Mouse (Mus musculus): ENCODE measurements around the gene Exoc2. TPM values are rescaled to one million over a fixed set of nuclear protein-coding genes. Genes with fewer than 3 reads are reported as not detected.

The Exoc2 gene
- polyA plus RNA-seq, 1 experiment from 2014 or later, result 33.2 TPM

GRCm38 (mm10) chr13:30792308-30792707, 181.6 kb downstream of the Exoc2 start:
- Histone ChIP-seq H3K27me3 (ENCODE audit: control insufficient read depth, insufficient read depth, low read length) (no peaks in the 10 kb centered on the region), H3K9ac (ENCODE audit: low read depth, low read length) (no peak overlapping the region), H3K4me3 (ENCODE audit: low read length) (no peak overlapping the region), H3K9me3 (ENCODE audit: control insufficient read depth, low read length) (no peaks in the 10 kb centered on the region; the same call in 1 of the 2 replicates), H3K4me2 (replicated peaks; ENCODE audit: low read depth, low read length) (no peak overlapping the region), H3K27ac (ENCODE audit: low read depth, low read length) (no peak overlapping the region), H3K36me3 (ENCODE audit: control insufficient read depth, insufficient read depth, low read length) (no peaks in the 10 kb centered on the region), H3K4me1 (ENCODE audit: control insufficient read depth, insufficient read depth, low read length) (no peaks in the 10 kb centered on the region)
- WGBS, result 86% methylated on average over 9 of the region's 9 CpGs
- ATAC-seq (ENCODE audit: low FRiP score, low TSS enrichment), result no peak

GRCm38 (mm10) chr13:30790016-30790415, 183.9 kb downstream of the Exoc2 start:
- Histone ChIP-seq H3K4me2 (replicated peaks; ENCODE audit: low read depth, low read length) (no peak overlapping the region), H3K4me3 (ENCODE audit: low read length) (no peak overlapping the region), H3K27ac (ENCODE audit: low read depth, low read length) (no peak overlapping the region), H3K4me1 (ENCODE audit: control insufficient read depth, insufficient read depth, low read length) (no peaks in the 10 kb centered on the region), H3K36me3 (ENCODE audit: control insufficient read depth, insufficient read depth, low read length) (no peaks in the 10 kb centered on the region), H3K27me3 (ENCODE audit: control insufficient read depth, insufficient read depth, low read length) (no peaks in the 10 kb centered on the region), H3K9me3 (ENCODE audit: control insufficient read depth, low read length) (no peaks in the 10 kb centered on the region; the same call in 1 of the 2 replicates), H3K9ac (ENCODE audit: low read depth, low read length) (no peak overlapping the region)
- 68% methylated on average over 5 of the region's 5 CpGs for WGBS
- ATAC-seq (ENCODE audit: low FRiP score, low TSS enrichment), result no peak

GRCm38 (mm10) chr13:30788421-30788820, 185.5 kb downstream of the Exoc2 start:
- no peak for ATAC-seq (ENCODE audit: low FRiP score, low TSS enrichment)
- Histone ChIP-seq H3K9me3 (ENCODE audit: control insufficient read depth, low read length) (no peaks in the 10 kb centered on the region; the same call in 1 of the 2 replicates), H3K4me1 (ENCODE audit: control insufficient read depth, insufficient read depth, low read length) (no peaks in the 10 kb centered on the region), H3K4me3 (ENCODE audit: low read length) (no peak overlapping the region), H3K4me2 (replicated peaks; ENCODE audit: low read depth, low read length) (no peak overlapping the region), H3K27ac (ENCODE audit: low read depth, low read length) (no peak overlapping the region), H3K9ac (ENCODE audit: low read depth, low read length) (no peak overlapping the region), H3K36me3 (ENCODE audit: control insufficient read depth, insufficient read depth, low read length) (no peaks in the 10 kb centered on the region), H3K27me3 (ENCODE audit: control insufficient read depth, insufficient read depth, low read length) (no peaks in the 10 kb centered on the region)
- 73% methylated on average over 3 of the region's 3 CpGs for WGBS

DNA sequence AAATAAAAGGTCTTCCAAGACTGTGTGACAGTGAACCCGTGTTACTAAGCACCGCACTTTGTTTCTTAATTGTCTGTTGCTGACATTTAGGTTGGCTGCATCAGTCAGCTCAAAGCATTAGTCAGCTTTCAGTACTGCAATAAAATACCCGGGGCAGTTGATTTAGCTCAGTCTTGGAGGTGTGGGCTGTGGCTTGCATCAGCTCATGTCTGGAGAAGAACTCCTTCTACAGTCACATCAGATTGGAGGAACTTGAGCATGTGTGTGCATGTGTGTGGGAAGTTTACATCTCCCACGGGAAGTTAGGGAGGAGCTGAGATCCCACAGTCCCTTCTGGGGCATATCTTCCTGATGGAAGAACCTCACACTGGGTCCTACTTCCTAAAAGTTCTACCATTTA, 185.9 kb downstream of the Exoc2 start:
- Histone ChIP-seq H3K27ac (ENCODE audit: low read depth, low read length) (no peak overlapping the region), H3K9me3 (ENCODE audit: control insufficient read depth, low read length) (no peaks in the 10 kb centered on the region; the same call in 1 of the 2 replicates), H3K4me3 (ENCODE audit: low read length) (no peak overlapping the region), H3K4me1 (ENCODE audit: control insufficient read depth, insufficient read depth, low read length) (no peaks in the 10 kb centered on the region), H3K9ac (ENCODE audit: low read depth, low read length) (no peak overlapping the region), H3K4me2 (replicated peaks; ENCODE audit: low read depth, low read length) (no peak overlapping the region), H3K36me3 (ENCODE audit: control insufficient read depth, insufficient read depth, low read length) (no peaks in the 10 kb centered on the region), H3K27me3 (ENCODE audit: control insufficient read depth, insufficient read depth, low read length) (no peaks in the 10 kb centered on the region)
- no peak for ATAC-seq (ENCODE audit: low FRiP score, low TSS enrichment)
- WGBS, result 89% methylated on average over 4 of the region's 4 CpGs

DNA sequence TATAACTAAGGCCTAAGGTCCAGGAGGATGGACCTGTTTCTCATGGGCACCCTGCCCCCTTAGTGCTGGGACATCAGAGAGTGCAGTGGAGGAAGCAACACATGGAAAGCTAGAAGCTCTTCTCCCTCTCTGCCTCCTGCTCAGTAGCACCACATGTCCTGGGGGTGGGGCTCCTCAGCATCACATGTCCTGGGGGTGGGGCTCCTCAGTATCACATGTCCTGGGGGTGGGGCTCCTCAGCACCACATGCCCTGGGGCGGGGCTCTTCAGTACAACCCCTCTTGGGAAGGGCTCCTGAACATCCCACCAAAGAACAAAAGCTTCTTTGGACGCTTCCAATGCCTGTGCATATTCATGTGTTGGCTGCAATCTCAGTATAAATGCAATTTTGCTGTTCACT, 186.3 kb downstream of the Exoc2 start:
- no peaks in the 10 kb centered on the region for H3K36me3 ChIP-seq (ENCODE audit: control insufficient read depth, insufficient read depth, low read length)
- no peaks in the 10 kb centered on the region for H3K27me3 ChIP-seq (ENCODE audit: control insufficient read depth, insufficient read depth, low read length)
- no peak overlapping the region for H3K27ac ChIP-seq (ENCODE audit: low read depth, low read length)
- ATAC-seq (ENCODE audit: low FRiP score, low TSS enrichment), result no peak
- H3K4me3 ChIP-seq (ENCODE audit: low read length), result no peak overlapping the region
- no peak overlapping the region for H3K4me2 ChIP-seq (replicated peaks; ENCODE audit: low read depth, low read length)
- no peak overlapping the region for H3K9ac ChIP-seq (ENCODE audit: low read depth, low read length)
- no peaks in the 10 kb centered on the region for H3K4me1 ChIP-seq (ENCODE audit: control insufficient read depth, insufficient read depth, low read length)
- 89% methylated on average over 2 of the region's 2 CpGs for WGBS
- no peaks in the 10 kb centered on the region; the same call in 1 of the 2 replicates for H3K9me3 ChIP-seq (ENCODE audit: control insufficient read depth, low read length)

- Histone ChIP-seq H3K9ac (ENCODE audit: low read depth, low read length) (no peak overlapping the region), H3K27me3 (ENCODE audit: control insufficient read depth, insufficient read depth, low read length) (no peaks in the 10 kb centered on the region), H3K36me3 (ENCODE audit: control insufficient read depth, insufficient read depth, low read length) (no peaks in the 10 kb centered on the region), H3K9me3 (ENCODE audit: control insufficient read depth, low read length) (no peaks in the 10 kb centered on the region; the same call in 1 of the 2 replicates), H3K4me1 (ENCODE audit: control insufficient read depth, insufficient read depth, low read length) (no peaks in the 10 kb centered on the region), H3K4me2 (replicated peaks; ENCODE audit: low read depth, low read length) (no peak overlapping the region), H3K27ac (ENCODE audit: low read depth, low read length) (no peak overlapping the region), H3K4me3 (ENCODE audit: low read length) (no peak overlapping the region)
- no peak for ATAC-seq (ENCODE audit: low FRiP score, low TSS enrichment)
- 50% methylated on average over 2 of the region's 2 CpGs for WGBS
Measured at GRCm38 (mm10) chr13:30787036-30787320, 186.9 kb downstream of the Exoc2 start.

DNA sequence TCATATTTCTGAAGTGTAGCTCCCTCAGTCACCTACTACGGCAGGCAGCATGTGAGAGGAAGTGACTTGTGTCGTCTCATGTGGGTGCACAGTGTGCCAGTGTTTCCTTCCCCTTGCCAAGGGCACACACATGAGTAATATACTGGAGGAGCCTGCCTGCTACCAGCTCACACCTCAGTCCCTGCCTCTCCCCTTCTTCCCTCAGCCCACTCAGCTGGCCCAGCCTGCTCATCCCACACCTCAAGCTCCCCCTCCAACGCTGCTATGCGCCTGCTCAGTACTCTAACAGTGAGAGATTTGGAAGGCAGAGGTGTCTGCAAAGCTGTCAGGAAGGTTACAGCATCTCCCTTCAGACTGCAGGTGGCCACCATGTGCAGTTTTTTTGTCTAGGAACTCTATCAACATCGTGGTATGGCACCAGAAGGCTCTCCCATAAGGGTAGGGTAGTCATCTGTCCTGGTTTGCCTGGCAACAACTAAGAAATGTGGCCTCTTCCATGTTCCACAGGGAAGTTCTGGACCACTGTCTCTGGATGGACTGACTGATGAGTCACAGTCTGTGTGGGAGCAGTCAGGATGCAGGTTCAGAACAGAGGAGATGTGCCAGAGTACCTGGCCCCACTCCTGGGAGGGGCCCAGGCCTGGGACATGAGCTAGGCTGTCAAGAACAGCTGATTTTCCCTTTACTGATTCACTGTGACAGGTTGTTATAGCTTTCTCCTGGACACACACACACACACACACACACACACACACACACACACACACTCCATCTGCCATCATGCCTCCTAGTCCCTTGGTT, 187.5 kb downstream of the Exoc2 start:
- Histone ChIP-seq H3K4me2 (replicated peaks; ENCODE audit: low read depth, low read length) (no peak overlapping the region), H3K27me3 (ENCODE audit: control insufficient read depth, insufficient read depth, low read length) (no peaks in the 10 kb centered on the region), H3K4me3 (ENCODE audit: low read length) (no peak overlapping the region), H3K9ac (ENCODE audit: low read depth, low read length) (no peak overlapping the region), H3K4me1 (ENCODE audit: control insufficient read depth, insufficient read depth, low read length) (no peaks in the 10 kb centered on the region), H3K9me3 (ENCODE audit: control insufficient read depth, low read length) (no peaks in the 10 kb centered on the region; the same call in 1 of the 2 replicates), H3K27ac (ENCODE audit: low read depth, low read length) (no peak overlapping the region), H3K36me3 (ENCODE audit: control insufficient read depth, insufficient read depth, low read length) (no peaks in the 10 kb centered on the region)
- ATAC-seq (ENCODE audit: low FRiP score, low TSS enrichment), result no peak
- 75% methylated on average over 5 of the region's 5 CpGs for WGBS

- 88% methylated on average over 4 of the region's 4 CpGs for WGBS
- Histone ChIP-seq H3K27me3 (ENCODE audit: control insufficient read depth, insufficient read depth, low read length) (no peaks in the 10 kb centered on the region), H3K36me3 (ENCODE audit: control insufficient read depth, insufficient read depth, low read length) (no peaks in the 10 kb centered on the region), H3K4me3 (ENCODE audit: low read length) (no peak overlapping the region), H3K9ac (ENCODE audit: low read depth, low read length) (no peak overlapping the region), H3K27ac (ENCODE audit: low read depth, low read length) (no peak overlapping the region), H3K4me2 (replicated peaks; ENCODE audit: low read depth, low read length) (no peak overlapping the region), H3K4me1 (ENCODE audit: control insufficient read depth, insufficient read depth, low read length) (no peaks in the 10 kb centered on the region), H3K9me3 (ENCODE audit: control insufficient read depth, low read length) (no peaks in the 10 kb centered on the region; the same call in 1 of the 2 replicates)
- ATAC-seq (ENCODE audit: low FRiP score, low TSS enrichment), result no peak
Measured at GRCm38 (mm10) chr13:30785423-30786040, 188.4 kb downstream of the Exoc2 start.

- Histone ChIP-seq H3K9ac (ENCODE audit: low read depth, low read length) (no peak overlapping the region), H3K4me2 (replicated peaks; ENCODE audit: low read depth, low read length) (no peak overlapping the region), H3K27me3 (ENCODE audit: control insufficient read depth, insufficient read depth, low read length) (no peaks in the 10 kb centered on the region), H3K4me3 (ENCODE audit: low read length) (no peak overlapping the region), H3K36me3 (ENCODE audit: control insufficient read depth, insufficient read depth, low read length) (no peaks in the 10 kb centered on the region), H3K9me3 (ENCODE audit: control insufficient read depth, low read length) (no peaks in the 10 kb centered on the region), H3K27ac (ENCODE audit: low read depth, low read length) (no peak overlapping the region), H3K4me1 (ENCODE audit: control insufficient read depth, insufficient read depth, low read length) (no peaks in the 10 kb centered on the region)
- no peak for ATAC-seq (ENCODE audit: low FRiP score, low TSS enrichment)
- WGBS, result 43% methylated on average over 8 of the region's 8 CpGs
Measured at GRCm38 (mm10) chr13:30782419-30782818, 191.5 kb downstream of the Exoc2 start.

All from kidney, embryonic 14.5 days (tissue).